Comparison of ENCODE assay signal across 9 mouse cellular contexts in genomic region chr6:70911668-70912395, GRCm38 (mm10). TPM values are rescaled to one million over a fixed set of nuclear protein-coding genes. Genes with fewer than 3 reads are reported as not detected.
DNase-seq lines count a peak whose midpoint lies in the region; ATAC-seq lines count a peak whose summit lies in the region.
"Had no signal": no experiment of that assay in that cellular context is flagged by ENCODE, and none has a peak within 500 bp of the region (broad histone marks: within the 10 kb centered on the region; RNA-seq: fewer than 3 reads in every experiment).

No protein-coding gene starts in this region.

- 10% methylated on average over 20 of the region's 20 CpGs for WGBS in kidney, embryonic 14.5 days
- 17% methylated on average over 20 of the region's 20 CpGs for WGBS in hindbrain, embryonic 15.5 days
- WGBS in limb, embryonic 10.5 days, result 17% methylated on average over 20 of the region's 20 CpGs

- H3K27ac ChIP-seq in kidney, embryonic 14.5 days (ENCODE audit: low read depth, low read length), result no peak overlapping the region
- no peak overlapping the region for H3K27ac ChIP-seq in hindbrain, embryonic 15.5 days (replicated peaks)
- H3K27ac ChIP-seq in limb, embryonic 10.5 days, result no peak overlapping the region
- H3K27ac ChIP-seq: macrophage had no signal

- H3K36me3 ChIP-seq in kidney, embryonic 14.5 days (ENCODE audit: control insufficient read depth, insufficient read depth, low read length), result no peaks in the 10 kb centered on the region
- H3K36me3 ChIP-seq in hindbrain, embryonic 15.5 days, result no peaks in the 10 kb centered on the region
- H3K36me3 ChIP-seq in limb, embryonic 10.5 days, result no peaks in the 10 kb centered on the region

- 0 out of 2 replicates have a peak, but pooled peaks have one; percentile 15 for ATAC-seq in kidney, embryonic 14.5 days (ENCODE audit: low FRiP score, low TSS enrichment)
- ATAC-seq in hindbrain, embryonic 15.5 days (ENCODE audit: low FRiP score, low read depth), result peak; percentile 70

- 0 out of 2 replicates have a peak, but pooled peaks cover 9% of the 10 kb centered on the region for H3K27me3 ChIP-seq in kidney, embryonic 14.5 days (ENCODE audit: control insufficient read depth, insufficient read depth, low read length)
- no peaks in the 10 kb centered on the region for H3K27me3 ChIP-seq in hindbrain, embryonic 15.5 days
- peaks cover 17% of the 10 kb centered on the region for H3K27me3 ChIP-seq in limb, embryonic 10.5 days (ENCODE audit: low read depth, poor library complexity, severe bottlenecking)

- peak overlapping the region; percentile 6; the same call in 1 of the 2 replicates for H3K4me3 ChIP-seq in kidney, embryonic 14.5 days (ENCODE audit: low read length)
- H3K4me3 ChIP-seq in hindbrain, embryonic 15.5 days, result peak overlapping the region; percentile 16
- H3K4me3 ChIP-seq in limb, embryonic 10.5 days, result peak overlapping the region; percentile 22

- no peak for DNase-seq in kidney, postnatal 25 days
- DNase-seq in cerebellum, postnatal 25 days, result peak; percentile 78 to 87
- no peak for DNase-seq in limb, embryonic 10.5 days (ENCODE audit: low spot score)
- DNase-seq in retina, postnatal 1 day, result peak; percentile 34
- no peak for DNase-seq in urinary bladder, adult 2 months (ENCODE audit: low spot score)
- no peak for DNase-seq in gastrocnemius, postnatal 36 days

- H3K9ac ChIP-seq in kidney, embryonic 14.5 days (ENCODE audit: low read depth, low read length), result no peak overlapping the region
- no peak overlapping the region for H3K9ac ChIP-seq in hindbrain, embryonic 15.5 days

- intact Hi-C loops in gastrocnemius, postnatal 36 days (cut with DNase I), result no loop called here

- H3K4me2 ChIP-seq in kidney, embryonic 14.5 days (replicated peaks; ENCODE audit: low read depth, low read length), result peak overlapping the region; percentile 36
- peak overlapping the region; percentile 50 for H3K4me2 ChIP-seq in hindbrain, embryonic 15.5 days

- no peaks in the 10 kb centered on the region for H3K4me1 ChIP-seq in kidney, embryonic 14.5 days (ENCODE audit: control insufficient read depth, insufficient read depth, low read length)
- no peaks in the 10 kb centered on the region for H3K4me1 ChIP-seq in hindbrain, embryonic 15.5 days (replicated peaks)
- H3K4me1 ChIP-seq in limb, embryonic 10.5 days, result peaks cover 14% of the 10 kb centered on the region

- H3K9me3 ChIP-seq in kidney, embryonic 14.5 days (ENCODE audit: control insufficient read depth, low read length), result no peaks in the 10 kb centered on the region
- no peaks in the 10 kb centered on the region for H3K9me3 ChIP-seq in hindbrain, embryonic 15.5 days
- no peaks in the 10 kb centered on the region for H3K9me3 ChIP-seq in limb, embryonic 10.5 days (replicated peaks)

RNA-seq across cellular contexts. Expression of gene Tex37, which starts 6.9 kb away (rescaled TPM):
- not detected in 2 replicates for polyA plus RNA-seq in kidney, embryonic 14.5 days (2014; fragmentation: Nextera tagmentation; extraction: Ambion mirVana)
- not detected in 2 replicates for polyA plus RNA-seq in hindbrain, embryonic 15.5 days (2015; fragmentation: Nextera tagmentation; extraction: Ambion mirVana)
- polyA plus RNA-seq in limb, embryonic 10.5 days (2016; fragmentation: Nextera tagmentation; extraction: Ambion mirVana), result not detected in 2 replicates
- not detected in 2 replicates for polyA plus RNA-seq in urinary bladder, adult 2 months (2012; rRNA removed)
- total RNA-seq in gastrocnemius, postnatal 36 days (2021), result not detected
- polyA plus RNA-seq: macrophage had no signal

RNA-seq across cellular contexts. Expression of gene Foxi3, which starts 44.5 kb away (rescaled TPM):
- not detected in 2 replicates for polyA plus RNA-seq in kidney, embryonic 14.5 days (2014; fragmentation: Nextera tagmentation; extraction: Ambion mirVana)
- not detected in 2 replicates for polyA plus RNA-seq in hindbrain, embryonic 15.5 days (2015; fragmentation: Nextera tagmentation; extraction: Ambion mirVana)
- polyA plus RNA-seq in limb, embryonic 10.5 days (2016; fragmentation: Nextera tagmentation; extraction: Ambion mirVana), result not detected in 2 replicates
- polyA plus RNA-seq in urinary bladder, adult 2 months (2012; rRNA removed), result not detected in 2 replicates
- total RNA-seq in gastrocnemius, postnatal 36 days (2021), result not detected
- polyA plus RNA-seq: macrophage had no signal

Comparison
In these comparisons a context has a peak if more than half of its experiments do, and no peak if none do; other contexts are left out.
1. DNase-seq: peak in cerebellum, postnatal 25 days (2 of 2) and retina, postnatal 1 day (single experiment); none in kidney, postnatal 25 days (0 of 2), limb, embryonic 10.5 days (single experiment), urinary bladder, adult 2 months (single experiment) and gastrocnemius, postnatal 36 days (0 of 2).
2. Peak in every context shown above with its lines, with median percentiles within 50 percentile points of each other: H3K4me3 ChIP-seq.